Mouse (Mus musculus) thymus, postnatal 36 days (tissue): ENCODE data around the gene Dll1.

Experiments
- DNase-seq, 2 experiments: peaks; one replicate each; pipeline ENCODE4 v3.0.0; 2022; ENCODE audit warnings: mixed read lengths in 2 of 2

Gene Dll1

DNA sequence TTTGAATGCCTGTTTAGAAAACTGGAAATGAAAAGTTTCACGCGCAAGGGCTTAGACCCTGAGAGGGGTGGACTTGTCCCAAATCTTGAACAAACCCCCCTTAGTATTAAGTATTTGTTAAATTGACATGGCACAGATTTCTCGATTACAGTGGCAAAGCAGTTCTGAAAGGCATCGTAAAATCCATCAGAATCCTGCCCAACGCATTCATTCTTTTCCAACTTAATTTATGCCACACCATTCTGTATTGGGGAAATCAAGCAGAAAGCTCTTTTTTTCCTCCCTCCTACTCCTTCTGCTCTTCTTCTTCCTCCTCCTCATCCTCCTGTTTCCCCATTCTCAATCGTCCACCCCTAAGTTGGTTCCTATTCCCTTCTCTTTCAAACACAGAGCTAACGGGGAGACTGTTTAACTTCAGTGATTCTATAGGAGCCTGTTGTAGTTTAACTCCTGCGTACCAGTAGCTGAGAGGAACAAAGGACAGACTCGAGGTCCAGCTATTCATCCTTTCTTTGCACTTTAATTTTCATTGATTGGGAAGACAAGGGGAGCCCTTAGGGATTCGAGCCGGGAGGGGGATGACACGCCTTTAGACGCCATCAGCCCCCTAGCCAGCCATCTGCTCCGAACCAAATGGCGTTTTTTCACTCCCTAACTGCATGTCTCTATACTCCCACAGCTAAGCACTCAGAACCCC, 1.9 kb upstream of the Dll1 start:
- DNase-seq: no peak

DNA sequence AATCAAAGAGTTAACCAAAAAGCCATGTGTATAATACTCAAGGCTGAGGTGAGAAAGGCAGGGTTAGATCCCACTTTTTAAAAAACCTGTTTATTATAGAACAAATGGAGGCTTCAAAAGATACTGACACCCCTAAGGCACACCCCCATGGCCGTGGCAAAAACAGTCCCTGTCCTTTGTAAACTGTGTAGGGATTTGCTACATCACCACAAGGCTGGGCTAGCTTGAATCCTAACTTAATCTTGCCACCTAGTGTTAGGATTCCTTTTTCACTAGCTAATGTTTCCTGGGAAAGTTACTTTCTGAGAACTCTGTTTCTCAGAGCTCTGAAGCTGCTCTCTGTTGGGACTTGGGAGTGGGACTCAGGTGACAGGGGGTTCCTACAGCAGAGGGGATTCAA, 1.2 kb upstream of the Dll1 start:
- no peak for DNase-seq

DNA sequence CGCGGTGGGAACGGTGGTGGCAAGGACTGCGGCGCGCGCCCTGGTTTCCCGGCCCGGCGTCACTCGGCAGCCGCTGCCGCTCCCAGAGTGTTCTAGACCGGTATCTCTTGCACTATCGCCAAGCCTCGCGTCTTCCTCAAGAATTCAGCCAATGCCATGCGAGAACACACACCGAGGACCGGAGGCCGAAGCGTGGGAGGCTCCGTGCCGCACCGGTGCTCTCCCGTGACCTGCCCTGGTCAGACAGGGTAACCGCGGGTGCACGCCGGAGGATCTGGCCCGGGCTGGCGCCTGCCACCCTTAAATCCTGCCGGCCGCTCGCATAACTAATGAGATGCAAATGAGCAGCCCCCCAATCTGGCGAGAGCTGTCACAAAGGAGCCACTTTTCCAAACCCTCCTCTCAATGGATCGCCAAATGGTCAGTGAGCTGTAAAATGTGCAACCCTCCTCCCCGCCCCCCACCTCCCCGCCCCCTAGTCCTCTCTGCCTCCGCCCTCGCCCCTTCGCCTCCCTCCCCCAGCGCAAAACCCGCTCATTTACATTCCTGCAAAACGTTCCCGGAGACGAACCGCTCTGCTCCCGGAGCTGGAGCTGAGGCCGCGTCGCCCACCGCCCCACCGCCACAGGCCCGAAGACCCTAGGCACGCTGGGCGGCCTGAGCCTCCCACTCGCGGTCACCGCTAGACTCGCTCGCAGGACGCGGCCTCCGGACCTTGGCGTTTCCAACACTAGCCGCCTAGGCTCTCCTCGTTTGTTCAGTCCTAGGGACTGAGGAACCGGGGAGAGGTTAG, 775 bp downstream of the Dll1 start:
- DNase-seq: peak; percentile 19 to 25

DNA sequence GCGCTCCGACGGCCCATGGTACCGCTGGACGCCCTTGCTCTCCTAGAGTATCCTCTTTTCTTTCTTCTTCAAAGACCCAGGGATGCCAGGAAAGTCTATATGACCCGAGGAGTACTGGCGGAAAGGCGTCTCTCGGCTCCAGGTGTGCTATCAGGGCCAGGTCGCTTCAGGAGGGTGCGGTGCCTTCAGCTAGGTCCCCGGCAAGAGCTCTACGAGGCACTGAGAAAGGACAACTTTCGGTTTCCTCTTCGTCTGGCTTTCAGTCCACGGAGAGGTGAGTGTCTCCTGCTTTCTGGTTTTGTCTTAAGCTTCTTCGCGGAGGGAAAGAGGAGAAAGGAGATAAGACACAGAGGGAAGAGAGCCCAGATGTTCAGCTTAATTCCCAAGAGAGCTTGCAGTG, 1.4 kb downstream of the Dll1 start:
- no peak for DNase-seq

DNA sequence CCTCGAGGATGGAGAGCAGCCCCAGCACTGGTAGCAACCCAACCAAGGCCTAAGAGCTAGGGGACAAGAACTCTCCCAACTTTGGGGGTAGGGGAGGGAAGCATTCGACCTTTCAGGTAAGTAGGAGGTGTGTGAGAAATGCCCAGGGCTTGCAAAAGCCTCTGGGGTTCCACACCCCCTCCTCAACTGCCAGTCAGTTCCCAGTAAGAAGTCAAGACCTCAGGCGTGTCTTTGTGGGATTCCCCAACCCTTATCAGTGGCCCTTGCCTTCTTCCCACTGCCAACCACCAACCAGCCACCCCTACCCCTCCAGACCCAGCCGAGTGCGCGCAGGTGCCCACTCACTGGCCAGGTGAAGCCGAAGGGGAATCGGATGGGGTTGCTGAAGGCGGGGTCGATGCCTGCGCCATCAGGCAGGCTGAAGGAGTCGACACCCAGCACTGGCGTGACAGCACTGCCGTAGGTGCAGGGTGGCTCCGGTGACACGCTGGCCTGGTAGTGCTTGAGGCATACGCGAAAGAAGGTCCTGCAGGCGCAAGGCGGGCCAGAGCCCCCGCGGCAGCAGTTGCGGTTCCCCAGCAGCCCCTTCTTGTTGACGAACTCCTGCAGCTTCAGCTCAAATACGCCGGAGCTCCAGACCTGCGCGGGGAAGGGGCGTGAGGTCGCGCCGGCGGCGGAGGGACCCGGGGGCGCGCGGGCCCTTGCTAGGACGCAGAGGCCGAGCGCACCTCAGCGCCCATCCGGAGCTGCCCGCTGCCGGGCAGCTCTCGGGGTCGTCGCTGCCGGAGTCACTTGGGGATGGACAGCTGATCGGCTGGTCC, 2.1 kb downstream of the Dll1 start:
- DNase-seq: peak in 1 of 2 experiments; percentile 5

DNA sequence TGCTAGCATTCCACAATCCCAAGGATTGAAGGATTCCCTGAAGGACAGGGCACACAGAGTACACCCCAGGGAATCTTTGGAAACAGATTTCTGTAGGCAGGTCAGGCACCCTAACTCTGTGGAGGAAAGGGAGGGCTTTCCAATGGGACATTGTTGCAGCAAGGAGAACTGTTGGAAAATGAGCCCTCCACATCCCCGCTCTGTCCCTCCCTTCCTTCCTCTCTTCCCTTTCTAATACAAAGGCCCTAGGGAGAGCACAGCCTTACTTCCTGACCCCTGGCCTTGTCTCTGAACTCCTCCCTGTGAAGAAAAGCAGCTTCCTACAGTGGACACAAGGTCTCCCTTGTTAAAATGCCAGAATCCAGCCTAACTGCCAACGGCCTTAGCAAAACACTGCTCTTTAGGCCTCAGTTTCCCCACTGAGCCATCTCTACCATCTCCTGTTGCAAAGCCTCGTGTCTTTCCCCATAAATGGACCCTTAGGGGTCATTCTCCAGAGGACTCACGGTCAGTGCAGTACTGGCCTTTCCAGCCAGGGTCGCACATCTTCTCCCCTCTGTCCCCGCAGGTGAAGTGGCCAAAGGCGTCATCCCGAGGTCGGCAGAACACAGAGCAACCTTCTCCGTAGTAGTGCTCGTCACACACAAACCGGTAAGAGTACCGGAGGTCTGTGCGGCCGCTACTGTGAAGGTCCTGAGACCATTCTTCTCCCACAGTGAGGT, 3.6 kb downstream of the Dll1 start:
- DNase-seq: no peak

DNA sequence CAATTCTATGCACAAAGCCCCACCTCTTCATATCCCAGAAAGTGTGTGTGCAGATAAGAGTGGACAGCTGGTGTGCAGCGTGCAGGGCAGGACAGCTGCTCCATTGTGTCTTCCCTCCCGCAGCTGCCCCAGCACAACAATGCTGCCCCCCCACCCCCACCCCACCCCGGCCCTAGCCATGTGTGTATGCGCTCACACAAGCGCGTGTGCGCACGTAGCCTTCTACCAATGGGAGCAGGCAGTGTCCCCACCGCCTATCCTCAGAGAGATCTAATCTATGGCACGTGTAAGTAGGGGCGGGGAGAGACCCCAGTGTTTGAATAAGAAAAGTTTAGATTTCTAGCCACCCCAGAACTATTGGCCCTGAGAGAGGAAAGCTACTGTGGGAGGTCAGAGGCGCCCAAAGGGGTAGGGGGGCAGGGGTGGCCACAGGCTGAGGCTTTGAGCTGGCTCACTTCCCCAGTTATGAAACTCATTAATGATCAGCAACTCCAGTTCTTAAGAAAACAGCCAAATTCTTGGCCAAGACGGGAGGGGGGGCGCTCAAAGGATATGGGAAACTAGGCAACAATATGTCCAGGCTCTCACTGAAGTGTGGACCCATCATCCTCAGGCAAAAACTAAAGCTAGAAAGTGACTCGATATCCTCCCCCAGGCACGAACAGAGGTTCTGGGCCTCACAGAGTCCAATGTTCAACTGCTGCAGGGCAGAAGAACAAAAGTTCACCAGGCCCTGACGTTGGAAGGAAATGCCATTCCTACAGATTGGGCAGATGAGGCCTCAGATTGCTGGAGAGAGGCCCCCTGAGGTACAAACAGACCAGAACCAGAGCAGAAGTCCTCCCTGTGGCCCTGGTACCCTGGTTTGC, 4.5 kb downstream of the Dll1 start:
- no peak for DNase-seq

DNA sequence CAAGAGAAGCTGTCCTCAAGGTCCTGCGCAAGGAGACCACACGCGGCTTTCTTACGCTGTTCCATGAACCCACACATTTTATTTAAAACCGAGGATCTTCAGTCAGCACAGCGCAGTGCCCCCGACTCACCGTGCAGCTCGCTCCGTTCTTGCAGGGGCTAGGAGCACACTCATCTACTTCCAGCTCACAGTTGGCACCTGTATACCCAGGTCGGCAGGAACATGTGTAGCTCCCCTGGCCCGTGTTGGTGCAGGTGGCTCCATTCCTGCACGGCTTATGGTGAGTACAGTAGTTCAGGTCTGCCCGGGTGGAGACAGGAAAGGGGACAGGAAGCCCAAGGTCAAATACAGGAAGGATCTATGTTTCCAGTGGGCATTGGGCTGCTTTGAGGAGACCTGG, 6.3 kb downstream of the Dll1 start:
- no peak for DNase-seq

DNA sequence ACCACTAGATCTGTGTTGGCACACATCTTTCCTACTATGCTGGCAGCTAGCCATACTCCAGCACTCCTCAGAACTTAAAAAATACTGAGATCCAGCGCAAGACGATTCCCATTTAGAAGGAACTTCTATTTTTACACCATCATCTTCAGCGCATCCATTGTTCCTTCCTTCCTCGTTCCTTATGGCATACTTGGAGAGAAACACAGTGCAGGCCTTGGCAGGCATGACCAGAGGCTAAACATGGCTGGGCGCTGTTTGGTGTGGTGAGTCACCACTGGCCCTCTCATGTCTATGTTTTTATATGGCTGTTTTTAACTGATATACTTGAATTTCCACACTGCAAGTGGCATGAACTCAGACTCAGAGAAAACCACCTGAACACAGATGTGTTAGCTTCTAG, 11.0 kb downstream of the Dll1 start:
- DNase-seq: no peak

DNA sequence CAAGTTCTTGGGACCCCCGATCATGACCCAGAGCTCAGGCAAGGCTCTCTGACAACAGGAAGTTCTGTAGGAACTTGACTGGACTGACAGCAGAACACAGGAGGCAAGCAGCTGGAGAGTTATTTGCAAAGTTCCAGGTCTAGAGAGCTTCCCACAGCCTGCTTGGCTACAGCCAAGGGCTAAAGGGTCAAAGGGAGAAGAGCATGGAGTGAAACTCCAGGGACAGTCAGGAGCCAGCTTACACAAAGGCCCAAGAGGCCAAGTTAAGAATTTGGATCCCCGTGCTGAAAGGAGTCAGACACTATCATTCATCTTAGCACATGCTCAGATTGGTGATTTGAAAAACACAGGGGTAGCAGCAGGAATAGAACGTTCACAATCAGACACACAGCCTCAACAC, 13.0 kb downstream of the Dll1 start:
- DNase-seq: no peak

DNA sequence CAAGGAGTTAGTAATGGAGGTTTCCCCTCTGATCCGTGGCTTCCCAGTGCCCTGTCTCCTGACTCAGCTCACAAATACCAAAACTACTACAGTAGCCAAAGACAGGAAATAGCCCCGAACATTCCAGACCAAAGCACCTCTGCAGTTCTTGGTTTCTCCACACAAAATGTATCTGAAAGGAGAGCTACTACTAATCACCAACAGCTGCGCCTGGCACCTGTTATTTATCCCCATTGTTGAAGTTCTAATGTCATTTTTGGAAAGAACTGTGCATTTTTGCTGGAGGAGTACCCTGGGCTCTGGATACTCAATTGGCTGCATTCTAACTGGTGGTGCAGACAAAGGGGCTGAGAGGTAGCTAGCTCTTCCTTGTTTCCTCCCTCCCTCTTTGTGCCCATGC, 19.6 kb downstream of the Dll1 start:
- no peak for DNase-seq

DNA sequence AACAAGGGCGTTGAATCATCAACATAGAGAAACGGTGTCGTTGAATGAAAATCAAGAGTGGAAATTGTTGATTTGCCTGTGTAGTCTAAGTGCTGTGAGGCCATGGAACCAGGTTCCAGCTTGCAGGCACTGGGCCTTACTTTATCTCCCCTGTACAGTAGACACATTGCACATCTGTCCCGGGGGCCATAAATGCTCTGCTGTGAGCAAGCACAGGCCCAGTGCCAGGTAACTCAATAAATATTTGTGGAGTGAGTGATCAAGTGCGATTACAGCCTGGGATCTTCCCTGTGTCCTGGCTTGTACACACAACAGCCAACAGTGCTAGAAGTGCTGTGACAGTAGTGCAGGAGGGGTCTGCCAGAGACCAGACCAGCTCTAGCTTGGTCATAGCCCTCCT, 20.1 kb downstream of the Dll1 start:
- DNase-seq: no peak

DNA sequence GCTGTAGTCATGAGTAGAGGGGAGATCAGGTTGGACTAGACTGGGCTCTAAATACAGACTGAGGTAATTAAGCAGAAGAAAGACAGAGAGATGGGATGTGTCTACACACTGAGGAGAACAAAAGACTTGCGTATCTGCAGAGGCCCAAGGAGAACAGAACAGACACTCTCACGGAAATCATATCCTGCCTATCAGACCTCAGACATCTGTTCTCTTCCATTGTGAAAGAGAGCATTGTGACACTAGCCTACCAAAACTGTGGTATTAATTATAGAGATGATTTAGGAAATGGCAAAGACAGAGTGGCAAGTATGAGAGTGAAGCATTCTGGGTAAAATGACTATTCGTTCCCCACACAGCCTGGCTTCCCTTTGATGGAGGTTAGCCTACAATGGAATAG, 21.6 kb downstream of the Dll1 start:
- no peak for DNase-seq

DNA sequence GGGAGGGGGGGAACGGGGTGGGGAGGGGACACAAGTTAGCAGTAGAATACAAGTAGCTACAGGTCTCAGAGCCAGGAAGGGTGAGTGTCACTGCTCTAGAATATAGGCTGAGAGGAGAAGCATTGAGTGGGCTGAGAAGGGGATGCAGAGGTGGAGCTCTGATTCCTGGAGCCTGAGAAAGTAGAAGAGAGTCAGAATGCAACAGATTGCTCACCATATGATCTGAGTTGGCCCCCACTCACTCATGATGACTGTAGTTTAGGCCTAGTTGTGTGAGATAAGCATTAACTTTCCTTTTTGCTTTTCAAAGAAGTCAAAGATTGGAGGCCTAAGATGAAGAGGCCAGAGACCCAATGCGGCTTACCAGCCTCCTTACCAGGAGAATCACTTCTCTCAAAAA, 22.7 kb downstream of the Dll1 start:
- DNase-seq: no peak

DNA sequence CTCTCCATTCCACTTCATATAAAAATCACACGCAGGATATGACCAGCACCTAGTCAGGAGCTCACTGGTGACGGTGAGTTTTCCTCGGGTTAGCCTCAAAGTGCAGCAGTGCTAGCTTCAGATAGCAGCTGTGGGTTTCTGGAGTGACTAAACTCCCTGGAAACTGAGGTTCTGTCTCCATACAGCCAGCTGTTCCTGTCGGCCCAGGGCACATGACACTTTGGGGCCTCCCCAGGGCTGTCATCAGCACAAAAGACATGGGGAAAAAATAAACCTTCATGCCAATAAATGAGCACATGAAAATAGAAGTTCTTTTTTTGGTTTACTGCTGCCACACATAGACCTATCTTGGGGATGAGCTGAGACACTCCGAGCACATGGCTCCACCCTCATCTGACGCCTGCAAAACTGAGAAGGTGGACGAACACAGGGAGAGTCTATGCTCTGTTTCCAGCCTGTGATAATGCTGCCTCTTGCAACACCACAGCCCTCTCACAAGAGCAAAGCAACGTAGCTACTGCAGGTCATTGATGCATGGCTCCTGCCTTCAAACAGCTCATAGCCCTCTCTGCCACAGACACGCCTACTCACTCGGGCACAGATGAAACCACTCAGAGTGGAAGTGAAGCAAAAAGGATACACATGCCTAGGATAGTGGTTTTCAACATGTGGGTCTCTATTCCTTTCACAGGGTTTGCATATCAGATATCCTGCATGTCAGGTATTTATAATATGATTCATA, 23.6 kb downstream of the Dll1 start:
- no peak for DNase-seq

DNA sequence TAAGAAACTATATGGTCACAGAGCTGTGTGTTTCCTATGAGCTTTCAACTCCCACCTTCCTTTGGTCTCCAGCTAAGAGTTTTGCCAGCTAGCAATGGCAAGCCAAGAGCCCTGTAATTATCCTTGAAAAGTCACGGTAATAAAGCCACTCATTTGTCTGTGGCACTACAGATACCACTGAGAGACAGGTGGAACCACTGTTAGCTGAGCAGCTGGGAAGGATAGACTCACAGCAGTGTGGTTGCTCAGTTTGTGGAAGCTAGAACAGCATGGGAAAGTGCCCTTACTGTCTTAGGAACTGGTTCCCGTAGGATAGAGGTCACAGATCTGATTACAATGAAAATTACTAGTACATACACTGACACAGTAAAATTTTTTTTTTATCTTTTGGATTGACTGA, 26.5 kb downstream of the Dll1 start:
- no peak for DNase-seq

DNA sequence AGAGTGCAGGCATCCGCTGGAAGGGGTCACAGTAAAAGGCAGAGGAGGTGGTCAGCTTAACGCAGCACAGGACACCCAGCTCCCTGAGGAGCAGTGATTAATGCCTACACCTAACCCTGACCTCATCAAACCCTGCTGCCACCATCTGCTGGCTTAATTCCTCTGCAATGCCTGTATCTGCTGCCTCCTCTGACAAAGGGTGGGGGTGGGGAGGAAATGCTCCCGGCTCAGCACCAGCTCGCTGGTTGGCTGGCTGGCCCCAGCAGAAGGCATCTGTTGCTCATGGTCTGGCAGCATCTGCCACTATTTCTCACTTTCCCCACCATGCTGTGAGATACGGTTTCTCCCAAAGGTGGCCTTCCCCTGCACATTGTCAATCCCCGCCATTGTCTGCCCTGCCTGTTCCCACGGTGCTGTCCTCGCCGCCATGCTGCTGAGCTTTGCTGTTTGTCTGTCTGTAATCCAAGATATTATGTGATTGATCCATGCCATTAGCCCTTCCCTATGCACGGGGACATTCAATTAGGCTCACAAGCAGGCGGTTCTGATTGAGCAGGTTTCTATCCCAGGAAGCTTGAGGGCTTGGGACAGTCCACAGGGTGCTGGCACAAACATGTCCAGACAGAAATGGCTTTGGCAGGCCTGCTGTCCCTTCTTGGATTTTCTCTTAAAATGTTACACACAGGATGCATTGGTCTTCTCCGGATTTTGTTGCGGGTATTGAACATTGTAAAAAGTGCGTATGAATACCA, 33.4 kb downstream of the Dll1 start:
- no peak for DNase-seq

DNA sequence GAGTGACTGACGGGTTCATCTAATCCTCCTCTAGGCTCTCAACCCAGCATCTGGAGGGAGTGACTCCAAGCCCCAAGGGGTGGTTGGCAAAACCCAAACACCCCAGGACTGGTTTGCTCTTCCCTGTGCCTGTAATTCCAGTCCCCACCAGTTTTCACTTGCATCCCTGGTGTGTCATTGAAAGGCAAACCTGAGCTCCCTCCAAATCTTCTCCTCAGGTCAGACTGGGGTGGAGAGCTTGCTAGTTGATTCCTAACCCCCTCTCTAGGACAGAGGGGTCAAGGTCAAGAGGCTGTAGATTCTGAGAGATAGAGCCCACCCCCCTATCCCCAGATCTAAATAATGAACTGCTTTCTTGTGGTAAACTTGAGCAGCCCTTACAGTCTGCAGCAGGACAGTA, 38.8 kb downstream of the Dll1 start:
- no peak for DNase-seq

DNA sequence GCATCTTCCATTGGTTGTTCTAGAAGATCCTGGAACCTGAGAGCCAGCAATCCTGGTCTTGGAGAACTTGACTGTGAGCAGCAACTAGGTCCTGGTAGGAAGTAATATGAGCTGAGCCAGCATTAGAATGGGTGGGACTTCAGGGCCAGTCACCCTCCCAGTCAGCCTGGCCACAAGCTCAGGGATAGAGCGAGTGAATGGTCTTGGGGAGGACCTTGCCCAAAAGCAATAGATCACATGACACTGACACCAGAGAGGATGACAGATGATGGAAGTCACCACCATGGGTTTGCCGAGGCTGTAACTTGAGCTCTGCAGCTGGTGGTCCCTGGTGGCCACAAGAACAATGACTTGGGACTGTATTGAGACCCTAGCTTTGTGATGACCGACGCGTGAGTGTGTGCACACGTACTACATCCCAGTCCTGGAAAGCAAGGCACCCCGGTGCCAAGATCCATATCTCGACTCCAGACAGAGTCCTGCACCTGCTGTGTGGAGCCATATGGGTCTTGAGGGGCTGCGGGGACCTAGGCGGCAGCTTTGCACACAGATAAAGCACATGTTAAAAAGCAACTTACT, 46.8 kb downstream of the Dll1 start:
- no peak for DNase-seq

DNA sequence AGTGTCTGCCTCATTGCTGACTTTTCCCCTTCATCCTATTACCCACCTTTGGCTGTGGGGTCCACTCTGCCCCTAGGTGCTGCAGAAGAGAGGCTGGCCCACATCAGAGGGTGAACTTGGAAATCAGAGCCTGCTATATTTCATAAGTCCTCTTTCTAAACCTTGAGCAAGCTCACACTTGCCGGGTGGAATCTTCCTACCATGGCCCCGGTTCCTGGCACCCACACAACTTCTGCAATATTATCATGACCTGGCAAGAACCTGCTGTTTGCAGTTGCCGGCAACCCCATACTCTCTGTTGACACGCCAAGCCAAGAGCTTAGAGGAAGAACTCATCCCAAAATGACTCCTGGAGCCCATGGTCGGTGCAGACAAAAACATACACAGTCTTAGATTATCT, 49.6 kb downstream of the Dll1 start:
- DNase-seq: no peak
